Mouse (Mus musculus) T-helper 1 cell (primary cell): ENCODE results near the gene Cdc42ep2.

Experiments used
- in situ Hi-C: fragments of 300-600 bp; cut with MboI, MseI; formaldehyde crosslinking; loops from one replicate; pipeline ENCODE4 v1.15.1; 2025; ENCODE audit warnings: high pct_unique_total_duplicates

Gene Cdc42ep2

DNA sequence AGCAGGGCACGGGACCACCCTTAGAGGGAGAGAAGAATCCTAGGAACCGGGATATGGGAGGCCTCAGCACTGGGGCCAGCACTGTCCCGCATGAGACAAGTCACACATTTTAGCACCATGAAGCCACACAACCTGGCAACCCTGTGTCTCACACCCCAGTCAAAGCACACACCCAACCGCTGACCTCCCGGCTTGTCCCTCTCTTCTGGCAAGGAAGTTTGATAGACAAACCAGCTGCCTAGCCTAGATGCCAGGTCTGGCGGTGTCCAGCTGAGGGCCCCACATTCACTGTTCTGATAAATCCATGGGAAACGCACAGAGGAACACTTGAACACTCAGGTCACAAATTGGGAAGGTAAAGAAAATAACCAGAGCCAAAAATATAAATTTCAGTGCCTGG is 18.0 kb upstream of the Cdc42ep2 start:
- in situ Hi-C loops = no loop called here

DNA sequence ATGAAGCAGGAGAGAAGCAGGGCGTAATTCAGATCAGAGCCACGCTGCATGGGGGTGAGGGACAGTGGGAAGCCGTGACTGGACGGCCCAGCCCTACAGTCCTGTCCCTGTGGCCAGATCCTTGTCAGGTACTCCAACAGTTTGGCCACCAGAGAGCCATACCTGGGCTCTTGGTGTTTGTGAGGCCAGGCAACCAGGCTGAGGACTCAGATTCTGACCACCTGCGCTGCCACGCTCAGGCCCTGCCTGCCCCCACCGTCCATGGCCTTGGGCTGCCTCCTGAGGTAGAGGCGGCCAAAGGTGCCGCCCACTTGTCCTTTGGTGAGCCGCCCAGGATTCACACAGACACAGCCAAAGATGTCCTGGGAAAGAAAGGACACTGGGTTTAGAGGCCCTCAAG is 16.0 kb upstream of the Cdc42ep2 start:
- in situ Hi-C loops = no loop called here

GRCm38 (mm10) chr19:5940173-5940572 is 15.6 kb upstream of the Cdc42ep2 start:
- in situ Hi-C loops = no loop called here

DNA sequence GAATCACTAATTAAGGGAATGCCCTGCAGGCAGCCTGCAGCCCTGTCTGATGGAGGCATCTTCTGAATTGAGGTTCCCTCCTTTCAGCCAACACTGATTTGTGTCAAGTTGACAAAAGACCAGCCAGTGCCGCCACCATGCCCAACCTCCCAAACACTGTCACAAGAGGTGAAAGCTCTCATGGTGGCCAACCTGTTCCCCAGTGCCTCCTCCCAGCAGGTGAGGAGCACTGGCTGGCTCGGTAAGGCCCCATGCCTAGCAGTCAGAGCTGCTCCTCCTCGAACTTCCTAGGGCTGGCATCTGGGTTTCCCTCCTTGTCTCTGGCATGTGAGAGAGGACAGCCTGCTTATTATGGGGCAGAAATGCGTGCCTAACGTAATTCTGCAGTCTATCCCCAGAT is 15.1 kb upstream of the Cdc42ep2 start:
- in situ Hi-C loops = no loop called here

DNA sequence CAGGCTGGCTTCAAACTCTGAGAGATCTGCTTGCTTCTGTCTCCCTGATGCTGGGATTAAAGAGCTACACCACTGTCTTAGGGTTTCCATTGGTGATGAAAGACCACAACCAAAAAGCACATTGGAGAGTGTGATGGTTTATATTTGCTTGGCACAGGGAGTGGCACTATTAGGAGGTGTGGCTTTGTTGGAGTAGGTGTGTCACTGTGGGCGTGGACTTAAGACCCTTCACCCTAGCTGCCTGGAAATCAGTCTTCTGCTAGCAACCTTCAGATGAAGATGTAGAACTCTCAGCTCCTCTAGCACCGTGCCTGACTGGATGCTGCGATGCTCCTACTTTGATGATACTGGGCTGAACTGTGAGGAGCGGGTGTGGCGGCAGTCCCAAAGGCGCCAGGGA is 13.9 kb upstream of the Cdc42ep2 start:
- in situ Hi-C loops = no loop called here

- in situ Hi-C loops = no loop called here
These were observed 13.3 kb upstream of the Cdc42ep2 start for GRCm38 (mm10) chr19:5937836-5938406.

DNA sequence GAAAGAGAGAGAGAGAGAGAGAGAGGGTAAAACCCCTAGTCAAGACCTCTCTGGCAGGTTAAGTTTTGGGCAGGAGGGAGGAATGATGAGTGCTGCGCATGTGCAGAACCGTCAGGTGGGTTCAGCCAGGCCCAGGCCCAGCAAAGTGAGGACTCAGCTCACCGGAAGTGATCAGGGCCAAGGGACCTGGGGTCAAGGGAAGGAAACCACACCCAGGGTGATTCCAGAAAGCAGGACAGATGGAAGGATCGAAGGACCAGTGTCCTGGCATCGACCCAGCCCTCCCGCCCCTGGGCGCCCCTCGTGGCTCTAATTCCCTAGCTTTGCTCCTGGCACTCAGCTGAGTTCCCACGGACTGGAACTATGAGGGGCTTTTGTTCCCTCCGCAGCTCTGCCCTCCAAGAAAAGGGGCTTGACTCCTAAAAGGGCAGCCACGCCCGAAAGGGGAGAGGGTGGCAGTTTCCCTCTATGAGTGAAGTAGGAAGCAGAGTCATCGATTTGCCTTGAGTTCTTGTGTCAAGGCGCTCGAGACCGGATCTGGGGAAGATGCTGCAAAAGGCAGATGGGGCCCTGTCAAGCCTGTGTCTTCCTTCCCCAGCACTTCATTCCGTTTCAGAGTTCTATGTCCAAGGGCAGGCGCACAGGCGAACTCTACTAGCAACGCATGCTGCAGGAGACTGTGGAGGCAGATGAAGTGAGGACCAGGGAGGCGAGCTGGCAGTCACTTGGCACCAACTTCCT is 12.6 kb upstream of the Cdc42ep2 start:
- in situ Hi-C loops = no loop called here

DNA sequence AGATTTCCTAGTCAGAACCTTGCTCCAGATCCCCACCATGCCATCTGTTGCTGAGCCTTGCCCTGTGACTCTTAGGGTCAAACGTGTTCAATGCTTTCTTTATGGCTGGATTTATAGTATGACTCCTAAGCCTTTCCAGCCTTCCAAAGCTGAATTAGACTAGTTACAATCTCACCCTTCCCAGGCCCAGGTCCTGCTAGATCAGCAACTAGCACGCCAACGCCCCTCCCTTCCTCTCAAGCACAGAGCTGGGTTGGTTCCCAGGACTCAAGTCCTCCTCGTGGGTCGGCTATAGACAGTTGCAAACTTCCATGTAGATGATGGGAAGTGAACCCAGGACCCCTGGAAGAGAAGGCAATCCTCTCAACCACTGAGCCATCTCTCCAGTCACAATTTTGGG is 11.1 kb upstream of the Cdc42ep2 start:
- in situ Hi-C loops = no loop called here

DNA sequence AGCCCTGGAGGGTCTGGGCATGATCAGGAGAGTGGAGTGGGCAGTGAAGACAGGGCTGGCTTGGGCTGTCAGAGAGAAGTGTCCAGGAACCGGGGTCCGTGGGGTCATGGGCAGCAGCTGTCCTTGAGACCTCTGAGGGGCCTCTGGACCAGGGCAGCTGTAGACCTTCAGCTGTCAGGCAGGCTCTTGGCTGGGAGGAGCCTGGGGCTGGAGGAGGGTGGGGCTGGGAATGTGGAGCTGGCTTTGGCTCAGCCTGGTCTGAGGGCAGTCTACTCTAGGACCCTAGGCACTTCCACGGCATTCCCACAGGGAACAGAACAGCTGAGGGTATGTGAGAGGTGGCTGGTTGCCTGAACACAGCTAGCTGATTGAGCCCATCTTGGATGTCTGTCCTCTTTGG is 10.7 kb upstream of the Cdc42ep2 start:
- in situ Hi-C loops = no loop called here

DNA sequence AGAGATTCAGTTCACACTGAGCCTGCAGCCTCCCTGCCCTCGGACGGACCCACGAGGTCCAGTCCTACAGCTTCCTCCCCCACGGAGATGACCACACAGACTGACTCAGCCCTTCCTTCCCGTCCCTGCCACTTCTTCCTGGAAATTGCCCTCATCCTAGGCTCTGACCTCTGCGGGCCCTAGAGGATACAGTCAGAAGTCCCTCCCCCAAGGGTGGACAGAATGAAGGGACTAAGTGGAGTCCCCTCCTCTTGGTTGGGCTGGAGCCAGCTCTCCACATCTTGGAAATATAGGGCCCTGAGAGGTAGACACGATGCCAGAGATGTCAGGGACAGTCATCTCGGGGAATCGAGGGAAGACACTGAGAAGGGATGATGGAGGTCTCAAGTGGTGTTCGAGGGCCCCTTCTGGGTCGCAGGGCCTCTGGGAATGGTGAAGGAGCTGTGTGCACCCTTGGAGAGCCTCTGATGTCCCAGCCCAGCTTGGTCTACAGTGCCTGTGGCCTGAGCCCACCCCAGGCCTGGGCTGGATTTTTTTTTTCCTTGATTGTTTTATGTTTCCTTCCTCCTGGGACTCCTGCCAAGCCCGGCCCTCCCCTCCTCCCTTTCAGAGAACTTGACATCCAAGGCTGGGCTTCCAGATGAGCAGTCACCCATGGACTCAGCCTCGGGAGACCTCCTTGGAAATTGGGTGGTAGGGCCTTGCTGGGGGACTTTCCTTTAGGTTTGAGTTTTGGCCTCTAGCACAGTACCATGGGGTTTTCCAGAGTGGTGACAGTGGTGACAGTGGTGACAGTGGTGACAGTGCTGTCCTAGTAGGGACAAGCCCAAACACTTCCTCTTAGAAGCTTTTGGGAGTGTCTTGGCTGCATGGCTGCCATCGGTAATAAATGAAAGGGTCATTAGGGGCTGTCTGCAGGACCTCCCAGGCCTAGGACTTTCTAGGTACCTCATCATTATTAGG is 5.3 kb upstream of the Cdc42ep2 start:
- in situ Hi-C loops = no loop called here

DNA sequence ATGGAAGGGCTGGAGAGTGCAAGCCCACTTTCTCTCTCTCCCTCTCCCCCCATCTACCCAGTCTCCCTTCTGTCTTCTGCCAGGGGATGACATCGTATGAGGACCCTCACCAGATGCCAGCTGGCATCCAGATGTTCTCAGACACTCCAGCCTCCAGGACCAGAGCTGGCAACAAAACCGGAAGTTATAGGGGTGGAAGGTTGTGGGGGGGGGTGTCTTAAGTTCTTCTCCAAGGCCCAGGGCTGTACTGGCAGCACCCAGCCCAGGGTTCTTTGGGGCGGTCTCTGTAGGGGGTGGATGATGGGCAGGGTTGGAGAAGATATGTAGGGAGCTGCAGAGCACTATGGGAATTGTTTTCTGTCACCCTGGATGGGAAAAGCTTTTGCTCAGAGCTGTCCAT is 3.9 kb upstream of the Cdc42ep2 start:
- in situ Hi-C loops = no loop called here

DNA sequence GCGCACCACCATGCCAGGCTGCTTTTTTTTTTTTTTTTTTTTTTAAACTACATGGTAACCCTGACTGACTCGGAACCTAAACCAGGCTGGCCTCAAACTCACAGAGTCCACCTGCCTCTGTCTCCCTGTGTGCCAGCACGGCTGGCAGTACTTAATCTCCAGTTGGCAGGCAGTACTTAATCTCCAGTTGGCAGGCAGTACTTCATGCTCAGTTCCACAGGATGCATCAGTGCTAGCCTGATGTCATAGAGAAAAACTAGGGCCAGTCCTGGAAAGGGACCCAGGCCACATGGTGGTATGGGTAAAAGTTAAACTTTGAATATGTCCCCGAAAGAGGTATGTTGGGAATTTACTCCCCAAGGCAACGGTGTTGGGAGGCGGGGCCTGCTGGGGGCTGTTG is 3.5 kb upstream of the Cdc42ep2 start:
- in situ Hi-C loops = no loop called here

GRCm38 (mm10) chr19:5927532-5927931 is 2.9 kb upstream of the Cdc42ep2 start:
- in situ Hi-C loops = no loop called here

DNA sequence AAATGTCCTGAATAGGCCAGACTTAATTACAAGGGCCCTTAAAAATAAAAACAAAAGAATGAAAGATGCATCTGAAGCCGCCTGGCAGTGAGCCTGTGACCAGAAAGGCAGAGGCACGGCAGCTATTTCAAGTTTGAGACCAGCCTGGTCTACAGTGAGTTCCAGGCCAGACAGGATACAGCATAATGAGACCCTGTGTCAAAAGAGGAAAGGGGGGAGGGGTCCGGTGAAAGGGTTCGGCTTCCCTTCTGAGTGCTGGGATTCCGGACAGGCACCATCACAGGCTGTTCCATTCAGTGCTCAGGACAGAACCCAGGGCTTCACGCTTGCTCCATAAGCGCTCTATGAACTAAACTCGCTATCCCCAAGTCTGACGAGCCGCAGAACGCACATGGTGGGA is 2.4 kb upstream of the Cdc42ep2 start:
- in situ Hi-C loops = no loop called here

DNA sequence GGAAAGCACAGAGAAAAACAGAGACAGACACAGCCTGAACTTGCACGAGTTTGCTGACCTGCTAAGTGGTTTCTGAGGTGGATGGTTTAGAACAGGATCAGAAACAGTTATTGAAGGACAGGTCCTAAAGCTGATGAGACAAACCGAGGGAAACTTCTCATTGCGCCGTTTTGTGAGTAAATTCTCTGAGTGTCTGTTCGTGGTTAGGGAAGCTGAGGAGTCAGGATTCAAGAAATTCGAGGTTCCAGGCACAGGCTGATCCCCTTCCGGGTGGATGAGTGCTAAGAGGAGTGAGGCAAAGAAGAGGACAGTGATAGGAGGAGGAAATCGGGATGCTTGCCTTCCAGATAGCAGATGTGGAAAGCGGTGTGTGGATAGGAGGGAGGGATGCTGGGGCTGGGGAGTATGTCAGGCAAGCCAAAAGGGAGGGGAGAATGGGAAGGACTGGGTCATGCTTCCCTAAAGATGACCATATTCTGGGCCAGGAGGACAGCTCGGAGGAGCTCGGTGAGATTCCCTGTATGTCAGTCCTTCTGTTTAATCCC is 767 bp upstream of the Cdc42ep2 start:
- in situ Hi-C loops = no loop called here

DNA sequence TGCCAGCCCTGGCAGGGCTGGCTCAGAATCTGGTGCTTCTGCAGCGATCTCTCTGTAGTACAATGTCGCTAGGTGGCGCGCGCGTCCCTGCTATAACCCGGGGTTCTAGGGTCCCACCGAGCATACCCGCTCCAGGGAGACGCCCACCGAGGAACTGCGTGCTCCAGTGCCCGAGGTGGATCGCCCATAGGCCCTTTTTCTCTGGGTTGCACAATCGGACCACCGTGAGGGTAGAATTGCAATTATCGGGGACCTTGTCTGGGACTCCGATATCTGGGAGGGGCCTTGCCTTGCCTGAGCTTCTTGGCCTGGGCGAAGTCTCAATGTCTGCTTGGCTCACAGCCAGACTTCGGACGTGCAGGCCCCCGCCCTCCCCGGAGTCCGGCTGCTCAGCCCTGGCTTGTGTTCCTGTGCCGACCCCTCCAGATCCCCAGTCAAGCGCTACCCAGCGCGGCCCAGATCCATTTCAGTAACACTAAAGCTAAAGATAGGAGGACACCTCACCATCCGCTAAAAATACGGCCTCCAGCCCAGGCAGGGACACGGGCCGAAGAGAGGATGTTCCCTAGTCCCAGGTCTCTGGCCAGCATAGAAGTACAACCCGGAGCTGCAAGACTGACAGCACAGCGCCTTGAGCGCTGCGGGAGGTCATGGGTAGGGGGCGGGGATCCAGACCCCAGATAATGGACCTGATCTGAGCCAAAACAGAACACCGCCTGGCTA is 465 bp downstream of the Cdc42ep2 start:
- in situ Hi-C loops = no loop called here

- in situ Hi-C loops = no loop called here
These were observed 1.7 kb downstream of the Cdc42ep2 start for GRCm38 (mm10) chr19:5922963-5923362.

DNA sequence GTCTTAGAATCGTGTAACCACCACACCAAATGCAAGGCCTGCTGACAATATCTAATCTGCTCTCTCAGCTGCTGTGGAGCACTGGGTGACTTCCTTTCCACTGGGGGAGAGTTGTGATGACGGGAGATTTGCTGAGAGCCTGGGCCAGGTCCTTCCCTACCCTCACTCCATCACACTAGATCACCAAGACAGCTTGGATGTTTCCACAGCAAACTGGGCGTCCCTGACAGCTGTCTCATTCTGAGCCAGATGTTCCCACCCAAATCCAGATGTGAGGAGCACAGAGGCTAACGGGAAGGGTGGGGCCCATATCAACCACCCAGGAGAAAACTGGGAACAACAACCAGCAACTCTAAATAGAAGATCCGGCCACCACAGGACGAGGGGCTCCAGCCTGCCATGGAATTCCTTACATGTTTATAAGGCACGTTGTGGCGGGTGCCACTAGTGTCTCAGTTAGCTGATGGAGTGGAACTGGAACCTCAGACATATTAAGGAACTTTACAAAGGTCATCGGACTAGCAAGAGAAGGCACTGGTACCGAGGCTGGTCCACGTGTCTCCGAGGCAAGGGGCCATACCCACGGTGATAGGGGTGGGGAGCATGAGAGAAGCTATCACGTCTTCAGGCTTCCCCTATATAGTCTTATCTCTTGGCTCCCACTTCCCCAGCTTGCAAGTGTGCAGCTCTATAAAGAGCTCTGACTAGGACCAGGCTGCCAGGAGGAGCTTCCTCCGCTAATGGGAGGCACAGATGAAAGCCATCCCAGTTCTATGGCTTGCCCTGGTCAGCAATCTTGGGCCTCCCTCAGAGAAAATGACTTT is 2.3 kb downstream of the Cdc42ep2 start:
- in situ Hi-C loops = no loop called here

DNA sequence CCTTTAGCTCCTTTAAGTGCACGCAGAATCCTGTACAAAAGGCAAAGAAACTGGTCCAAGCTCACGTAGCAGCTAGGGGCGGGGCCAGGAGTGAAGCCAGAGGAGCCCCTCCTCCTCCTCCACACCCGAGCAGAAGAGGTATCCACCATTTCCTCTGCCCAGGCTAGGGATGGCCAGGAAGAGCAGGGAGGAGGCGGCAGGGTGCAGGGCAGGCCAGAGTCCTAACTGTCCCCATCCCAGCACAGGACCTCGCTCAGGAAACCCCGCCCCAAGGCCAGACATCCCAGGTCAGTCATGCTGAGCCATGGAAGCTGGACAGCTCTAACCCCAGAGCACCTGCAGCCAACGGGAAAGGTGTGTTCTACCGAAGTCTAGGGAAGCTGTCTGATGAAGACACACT is 2.9 kb downstream of the Cdc42ep2 start:
- in situ Hi-C loops = no loop called here

DNA sequence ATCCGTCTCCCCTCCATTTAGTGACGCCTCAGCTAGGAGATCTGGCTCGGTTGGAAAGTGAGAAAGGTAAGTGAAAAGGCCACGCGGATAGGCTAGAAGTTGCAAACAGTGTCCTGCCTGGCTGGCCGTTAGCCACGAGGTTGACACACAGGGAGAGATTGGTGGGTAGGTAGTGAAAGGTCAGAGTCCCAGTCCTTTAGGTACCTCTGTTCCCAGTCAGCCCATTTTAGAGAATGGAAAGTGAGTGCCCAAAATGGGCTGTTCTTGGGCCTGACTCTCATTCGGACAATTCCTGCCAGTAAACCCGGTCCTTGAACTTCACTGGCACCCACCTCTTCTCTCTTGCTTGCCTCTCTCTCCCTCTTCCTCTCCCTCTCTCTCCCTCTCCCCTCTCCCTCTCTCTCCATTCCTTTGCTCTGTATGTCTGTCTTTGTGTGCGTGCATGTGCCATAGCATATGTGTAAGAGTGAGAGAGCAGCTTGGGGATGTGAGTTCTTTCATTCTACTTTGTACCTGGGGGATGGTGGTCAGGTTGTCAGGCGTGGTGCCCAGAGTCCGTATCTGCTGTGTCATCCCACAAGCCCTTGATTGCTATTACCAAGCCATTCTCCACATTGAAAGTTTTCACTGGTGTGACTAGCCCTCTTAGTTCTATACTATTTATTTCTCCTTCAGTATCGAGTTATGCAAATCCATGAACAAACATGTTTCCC is 11.5 kb downstream of the Cdc42ep2 start, which contains the start of gene Dpf2:
TSS of gene Dpf2 (minus strand) at position 4 of the 713 bp plus-strand sequence.
- in situ Hi-C loops = no loop called here
